11 mouse cellular contexts compared by ENCODE assay signal in genomic region chr7:84753361-84753760, GRCm38 (mm10).
"Had no signal": no experiment of that assay in that cellular context is flagged by ENCODE, and none has a peak within 500 bp of the region (broad histone marks: within the 10 kb centered on the region; RNA-seq: fewer than 3 reads in every experiment).

No protein-coding gene starts in this region.

- DNase-seq: forebrain, postnatal 0 days; heart, adult 18-20 months; heart, postnatal 14 days; heart, postnatal 36 days; kidney, adult 18-20 months; kidney, adult 8-10 months; kidney, postnatal 10 days; kidney, postnatal 25 days; kidney, postnatal 4 days; liver; liver, embryonic 13.5 days had no signal
